Mouse (Mus musculus) left cerebral cortex, adult 11 months (tissue): Measurements from ENCODE around the gene St7l.

Source experiments
- DNase-seq: peaks from one replicate; pipeline ENCODE4 v3.0.0; 2022; ENCODE audit warnings: low spot score

Gene St7l

GRCm38 (mm10) chr3:104901154-104901553 lies 37.3 kb downstream of the St7l start:
- DNase-seq = no peak

DNA sequence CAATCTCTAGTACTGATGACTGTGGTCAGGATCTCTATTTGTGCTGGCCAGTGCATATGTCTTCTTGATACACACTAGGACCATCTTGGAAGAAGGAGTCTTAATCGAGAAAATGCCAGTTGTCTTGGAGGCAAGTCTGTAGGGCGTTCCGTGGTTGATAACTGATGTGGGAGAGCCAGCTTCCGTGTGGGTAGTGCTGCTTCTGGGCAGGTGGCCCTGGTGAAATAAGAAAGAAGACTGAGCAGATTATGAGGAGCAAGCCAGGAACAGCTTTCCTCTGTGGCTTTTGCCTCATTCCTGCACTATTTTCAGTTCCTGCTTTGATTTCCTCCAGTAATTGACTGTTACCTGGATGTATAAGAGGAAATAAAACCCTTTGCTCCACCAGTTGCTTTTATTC lies 41.6 kb downstream of the St7l start:
- DNase-seq = no peak

GRCm38 (mm10) chr3:104906007-104906406 lies 42.2 kb downstream of the St7l start:
- peak; percentile 12 for DNase-seq

DNA sequence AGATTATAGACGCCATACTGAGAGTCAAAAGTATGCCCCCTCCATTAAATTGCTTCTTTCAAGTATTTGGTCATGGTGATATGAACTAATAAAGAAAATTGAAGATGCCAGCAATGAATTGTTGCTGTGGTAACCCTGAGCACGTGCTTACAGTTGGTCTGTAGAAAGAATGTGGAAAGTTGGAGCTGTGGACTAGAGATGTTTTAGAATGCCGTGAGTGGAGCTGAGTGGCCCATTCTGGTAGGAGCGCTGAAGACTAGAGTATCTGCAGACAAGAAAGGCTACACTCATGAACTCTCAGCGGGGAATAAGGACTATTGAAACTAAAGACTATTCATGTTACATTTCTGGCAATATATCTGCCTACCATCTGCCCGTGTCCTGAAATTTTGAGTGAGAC lies 45.4 kb downstream of the St7l start:
- DNase-seq = no peak

- DNase-seq = no peak
These were observed 51.2 kb downstream of the St7l start for GRCm38 (mm10) chr3:104914986-104915385.

DNA sequence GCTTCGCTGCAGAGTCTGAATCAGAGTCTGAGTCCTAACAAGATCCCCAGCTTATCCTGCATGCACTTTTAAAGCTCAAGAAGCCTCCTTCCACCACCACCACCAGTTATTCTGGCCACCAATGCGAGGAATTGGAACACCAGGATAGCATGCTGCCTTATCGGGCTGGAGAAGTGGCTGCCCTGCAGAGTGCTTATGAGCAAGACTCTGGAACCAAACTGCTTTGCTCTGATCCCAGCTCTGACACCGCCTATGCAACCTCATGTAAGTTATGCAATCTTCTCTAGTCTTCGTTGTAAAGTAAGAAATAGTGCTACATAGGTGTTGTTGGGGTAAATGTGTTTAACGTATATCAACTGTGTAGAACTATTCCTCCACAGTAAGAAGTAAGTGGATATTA lies 65.6 kb downstream of the St7l start:
- no peak for DNase-seq

- no peak for DNase-seq
These were observed 74.0 kb downstream of the St7l start for GRCm38 (mm10) chr3:104937728-104938305.

DNA sequence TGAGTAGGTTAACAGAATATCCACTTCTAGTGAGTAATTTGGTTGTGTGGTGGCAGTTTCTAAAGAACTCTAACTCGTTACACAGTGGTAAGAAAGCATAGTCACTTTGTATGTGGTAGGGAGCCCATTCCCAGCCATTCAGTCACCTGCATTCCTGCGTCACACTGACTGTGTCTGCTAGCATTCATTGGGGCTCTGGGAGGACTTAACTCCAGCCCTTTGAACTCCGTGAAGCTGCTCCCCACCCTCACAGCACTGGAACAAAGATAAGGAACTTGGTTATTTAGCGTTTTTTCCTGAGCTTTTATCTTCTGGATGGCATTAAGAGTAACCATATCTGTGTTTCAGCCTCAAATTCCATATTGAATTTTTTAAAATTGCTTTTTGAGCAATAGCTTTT lies 74.5 kb downstream of the St7l start:
- DNase-seq = no peak

- DNase-seq = no peak
These were observed 76.9 kb downstream of the St7l start for GRCm38 (mm10) chr3:104940691-104941090.

- no peak for DNase-seq
These were observed 78.9 kb downstream of the St7l start for GRCm38 (mm10) chr3:104942682-104943081.

DNA sequence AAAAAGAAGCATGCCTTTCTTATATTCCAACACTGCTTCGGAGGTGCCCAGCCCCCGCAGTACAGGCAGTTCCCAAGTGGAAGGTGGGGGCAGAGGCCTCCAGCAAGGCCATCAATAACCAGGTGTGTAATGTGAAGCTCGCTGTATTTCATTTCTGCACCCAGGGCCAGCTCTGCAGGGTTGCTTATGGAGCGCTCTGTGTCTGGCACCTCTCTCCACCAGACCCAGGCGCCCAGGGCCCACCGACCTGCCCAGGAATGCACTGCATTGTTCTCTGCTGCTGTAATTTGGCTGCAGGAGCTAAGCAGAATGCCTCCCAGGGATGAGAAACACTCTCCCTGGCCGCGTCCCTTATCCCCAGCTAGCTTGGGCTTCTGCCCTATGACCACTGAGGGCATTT lies 79.5 kb downstream of the St7l start:
- DNase-seq = no peak

DNA sequence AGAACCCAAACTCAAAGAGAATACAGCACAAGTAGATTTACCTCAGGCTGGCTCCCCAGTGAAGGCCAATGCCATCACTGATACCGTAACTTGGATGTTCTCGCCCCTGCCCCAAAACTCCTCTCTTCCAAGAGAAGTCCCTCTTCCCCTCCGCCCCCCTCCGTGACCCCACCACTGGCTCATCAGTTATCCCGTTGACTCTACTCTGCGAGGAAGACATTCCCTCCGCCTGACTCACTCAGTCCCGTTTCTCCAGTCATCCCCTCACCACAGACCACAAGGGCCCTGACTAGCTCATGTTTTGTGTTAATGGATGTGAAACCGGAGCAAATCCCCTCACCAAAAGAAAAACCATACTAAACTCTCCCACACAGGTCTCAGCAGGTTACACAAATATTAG lies 81.1 kb downstream of the St7l start:
- no peak for DNase-seq

- no peak for DNase-seq
These were observed 87.1 kb downstream of the St7l start for GRCm38 (mm10) chr3:104950926-104951325.

DNA sequence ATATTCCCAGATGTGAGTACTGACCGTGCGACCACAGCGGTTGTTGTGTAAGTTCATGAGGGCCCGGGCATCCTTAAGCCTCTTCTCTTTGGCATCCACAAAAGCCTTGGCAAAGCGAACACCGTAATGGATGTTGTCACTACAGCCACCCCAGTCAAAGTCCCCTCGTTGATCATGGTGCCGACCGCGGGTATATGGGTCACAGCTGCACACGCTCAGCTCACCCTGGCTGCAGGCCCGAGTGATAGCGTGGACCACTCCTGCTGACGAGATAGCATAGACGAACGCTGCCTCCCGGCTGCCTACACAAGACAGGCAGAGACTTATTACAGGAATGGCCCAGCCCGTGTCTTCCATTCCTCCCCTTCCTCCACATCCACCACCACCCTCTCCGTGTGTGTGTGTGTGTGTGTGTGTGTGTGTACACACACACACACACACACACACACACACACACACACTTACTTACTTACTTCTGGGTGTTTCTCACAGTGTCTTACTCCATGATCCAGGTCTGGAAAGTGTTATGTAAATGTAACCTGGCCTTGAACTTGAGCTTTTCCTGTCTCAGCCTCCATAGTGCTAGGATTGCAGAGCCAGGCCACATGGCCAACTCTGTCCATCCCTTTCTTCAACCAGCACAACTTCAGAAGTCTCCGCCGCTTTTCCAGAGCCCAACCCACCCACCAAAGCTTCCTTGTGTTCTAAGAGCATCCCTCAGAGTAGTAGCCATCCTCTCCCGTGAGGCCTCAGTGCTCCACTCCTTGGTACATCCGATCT lies 89.3 kb downstream of the St7l start:
- no peak for DNase-seq

DNA sequence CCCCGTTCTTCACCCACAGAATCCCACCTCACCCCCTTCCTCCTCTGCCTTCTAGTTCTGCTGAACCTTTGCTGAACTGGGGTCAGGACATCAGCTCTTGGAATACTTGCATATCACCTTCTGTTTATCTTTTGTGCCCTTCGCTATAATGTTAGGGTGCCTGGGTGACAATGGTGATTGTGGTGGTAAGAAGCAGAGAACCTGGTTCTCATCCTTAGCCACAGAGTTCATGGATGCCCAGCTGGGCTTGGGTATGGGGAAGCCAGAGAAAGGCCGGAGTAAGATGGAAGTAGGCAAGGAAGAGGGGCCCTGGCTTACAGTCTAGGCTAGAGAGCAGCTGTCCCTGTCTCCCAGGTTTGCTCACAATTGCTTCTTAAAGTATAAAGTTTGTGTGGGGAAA lies 90.3 kb downstream of the St7l start:
- no peak for DNase-seq

GRCm38 (mm10) chr3:104954551-104954950 lies 90.7 kb downstream of the St7l start:
- no peak for DNase-seq

DNA sequence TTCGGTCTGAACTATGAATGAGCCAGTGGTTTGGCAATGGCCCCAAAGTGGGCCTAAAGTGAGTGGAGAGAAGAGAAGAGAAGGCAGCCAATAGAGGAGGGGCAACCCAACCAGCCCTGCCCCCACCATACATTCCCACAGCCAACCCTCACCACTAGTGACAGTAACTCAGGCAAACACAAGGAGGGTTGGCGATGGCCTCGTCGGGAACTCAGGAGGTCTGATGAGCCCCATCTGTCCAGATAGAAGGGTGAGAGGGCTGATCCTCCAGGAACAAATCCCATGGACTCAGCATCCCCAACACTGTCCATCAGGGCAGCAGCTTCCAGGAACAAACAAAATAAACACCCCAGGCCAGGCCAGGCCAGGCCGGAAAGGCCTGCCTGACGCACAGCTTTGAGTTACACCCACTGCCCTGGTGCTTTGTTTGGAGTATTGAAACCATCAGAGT lies 92.4 kb downstream of the St7l start:
- no peak for DNase-seq

- no peak for DNase-seq
These were observed 96.5 kb downstream of the St7l start for GRCm38 (mm10) chr3:104960026-104961000.

DNA sequence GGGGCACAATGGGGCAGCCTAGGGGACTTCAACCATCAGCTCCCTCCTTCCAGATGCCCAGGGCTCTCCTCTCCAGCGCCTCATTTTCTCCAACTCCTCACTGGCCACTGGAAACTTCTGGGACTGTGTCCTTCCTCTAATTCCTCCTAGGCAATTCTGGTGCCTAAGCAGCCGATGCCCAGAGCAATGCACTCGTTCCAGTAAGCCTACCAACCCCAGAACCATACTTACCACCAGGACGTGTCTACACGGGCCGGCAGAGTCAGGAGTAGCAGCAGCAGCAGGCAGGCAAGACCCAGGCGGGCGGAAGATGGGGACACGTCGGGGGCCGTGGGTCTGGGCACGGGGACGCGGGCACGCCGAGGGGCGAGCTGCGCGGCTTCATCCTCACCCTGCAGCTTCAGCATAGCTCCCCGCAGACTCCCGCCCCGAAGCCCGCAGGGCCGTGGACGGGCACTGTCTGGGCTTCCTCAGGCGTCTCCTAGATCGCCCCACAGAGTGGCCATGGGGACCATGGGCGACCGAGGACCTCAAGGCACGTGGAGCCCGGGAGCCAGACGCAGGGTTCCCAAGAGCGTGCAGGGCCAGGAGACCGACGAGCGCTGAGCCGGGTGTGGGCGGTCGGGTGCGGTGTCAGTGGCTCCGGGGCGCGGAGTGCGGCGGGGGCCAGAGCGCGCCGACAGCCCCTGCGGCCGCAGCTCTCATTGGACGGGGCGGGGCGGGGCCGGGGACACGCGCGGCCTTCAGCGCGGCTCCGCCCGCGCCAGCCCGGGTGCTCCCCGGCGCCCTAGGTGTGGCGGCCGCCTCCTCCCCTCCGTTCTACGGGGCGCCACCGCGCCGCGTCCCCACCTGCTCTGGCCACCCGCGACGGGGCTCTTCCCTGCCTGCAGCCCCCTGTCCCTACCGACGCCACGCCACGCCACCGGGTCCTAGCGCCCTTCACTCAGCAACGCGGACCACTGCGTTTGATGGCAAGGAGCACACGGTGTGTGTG lies 97.6 kb downstream of the St7l start, which contains the start of gene Wnt2b:
Wnt2b (minus strand) TSS at position 856 of the 994 bp plus-strand sequence.
- no peak for DNase-seq

- no peak for DNase-seq
These were observed 98.4 kb downstream of the St7l start for GRCm38 (mm10) chr3:104962141-104962611.

DNA sequence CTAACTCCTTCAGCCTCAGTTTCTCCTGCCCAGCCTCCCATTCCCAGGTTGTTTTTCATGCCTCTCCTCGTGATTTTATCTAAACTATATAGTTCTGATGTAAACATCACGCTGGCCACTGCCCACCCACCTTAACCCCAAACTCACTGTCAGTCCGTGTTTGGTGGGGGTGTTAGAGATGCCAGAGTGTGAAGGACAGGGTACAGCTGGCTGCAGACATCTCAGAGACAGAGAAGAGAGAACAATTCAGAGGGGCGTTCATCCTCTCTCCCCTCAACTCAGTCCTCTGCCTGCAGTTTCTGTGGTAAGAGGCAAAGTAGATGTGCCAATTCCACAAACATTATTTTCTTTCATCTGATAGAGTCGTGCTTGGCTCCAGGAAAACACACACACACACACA lies 99.1 kb downstream of the St7l start:
- DNase-seq = no peak
